Mouse (Mus musculus) CH12.LX (cell line): Measurements from ENCODE around the gene Atp4b. TPM values are rescaled to one million over a fixed set of nuclear protein-coding genes. Genes with fewer than 3 reads are reported as not detected.

Source experiments
- DNase-seq: peaks from one replicate; pipeline ENCODE4 v3.0.0-alpha.2; 2013; ENCODE audit errors: extremely low read depth
- H3K27ac ChIP-seq: 2 replicates; pipeline ENCODE4 v1.5.1; 2012; ENCODE audit warnings: low read depth, mild to moderate bottlenecking, control low read depth, moderate library complexity; ENCODE audit not compliant: insufficient read depth
- H3K27me3 ChIP-seq: replicated peaks from 2 replicates; pipeline ENCODE3; 2012; ENCODE audit warnings: inconsistent platforms
- H3K36me3 ChIP-seq, 2 experiments: replicated peaks in 1 of 2; 2 replicates each; pipeline versions ENCODE3 to v1.6.1; 2012; ENCODE audit warnings: inconsistent platforms in 1 of 2, low read length in 1 of 2, mild to moderate bottlenecking in 1 of 2, mixed read lengths in 1 of 2, moderate library complexity in 1 of 2; ENCODE audit not compliant: control insufficient read depth in 1 of 2, insufficient read depth in 1 of 2
- H3K4me1 ChIP-seq, 2 experiments: 2 replicates each; pipeline ENCODE4 v1.6.1; 2012; ENCODE audit warnings: inconsistent platforms in 1 of 2, moderate library complexity in 1 of 2; ENCODE audit not compliant: insufficient read depth in 2 of 2, control insufficient read depth in 1 of 2
- H3K4me2 ChIP-seq: 2 replicates; pipeline ENCODE4 v1.6.1; 2012; ENCODE audit warnings: low read depth, mild to moderate bottlenecking, control low read depth; ENCODE audit not compliant: poor library complexity, insufficient read depth, severe bottlenecking
- H3K4me3 ChIP-seq, 3 experiments: fragments of 150-350 bp in 1 of 3; sonication (generic) in 1 of 3; replicated peaks in 1 of 3; 2 replicates each; pipeline versions ENCODE3 to v1.5.1; 2011 to 2012; ENCODE audit warnings: low read depth in 2 of 3, low read length in 2 of 3, mild to moderate bottlenecking in 2 of 3, moderate library complexity in 2 of 3, control low read depth in 1 of 3, improper control_type of control experiment in 1 of 3, inconsistent platforms in 1 of 3, mixed read lengths in 1 of 3; ENCODE audit not compliant: poor library complexity in 1 of 3
- H3K79me2 ChIP-seq: replicated peaks from 2 replicates; pipeline ENCODE4 v1.6.1; 2012; ENCODE audit warnings: mild to moderate bottlenecking, moderate library complexity; ENCODE audit not compliant: control insufficient read depth, poor library complexity, insufficient read depth, severe bottlenecking; ENCODE audit errors: extremely low read depth
- H3K9ac ChIP-seq: 2 replicates; pipeline ENCODE4 v1.6.1; 2012; ENCODE audit warnings: low read depth, mild to moderate bottlenecking, control low read depth, moderate library complexity; ENCODE audit not compliant: insufficient read depth
- H3K9me3 ChIP-seq: replicated peaks from 2 replicates; pipeline ENCODE3; 2012; ENCODE audit warnings: low read length, inconsistent platforms, mixed read lengths
- BHLHE40 ChIP-seq: IDR thresholded peaks from 2 replicates; pipeline ENCODE4 v1.6.1; 2011; ENCODE audit warnings: mild to moderate bottlenecking, low read depth, low read length, improper control_type of control experiment
- CHD2 ChIP-seq: IDR thresholded peaks from 2 replicates; pipeline ENCODE4 v1.6.1; 2011; ENCODE audit warnings: low read length, improper control_type of control experiment
- E2F4 ChIP-seq: IDR thresholded peaks from 2 replicates; pipeline ENCODE4 v1.6.1; 2011; ENCODE audit warnings: low read depth, low read length, improper control_type of control experiment; ENCODE audit not compliant: insufficient replicate concordance
- EP300 ChIP-seq: IDR thresholded peaks from 2 replicates; pipeline ENCODE4 v1.6.1; 2011; ENCODE audit warnings: low read length, improper control_type of control experiment
- ETS1 ChIP-seq: conservative IDR thresholded peaks from 2 replicates; pipeline ENCODE4 v1.6.1; 2012; ENCODE audit warnings: low read depth, mild to moderate bottlenecking, inconsistent platforms, low read length, improper control_type of control experiment, moderate library complexity
- GABPA ChIP-seq: IDR thresholded peaks from 2 replicates; pipeline ENCODE4 v1.6.1; 2012; ENCODE audit warnings: low read depth, low read length, improper control_type of control experiment, inconsistent platforms; ENCODE audit not compliant: insufficient replicate concordance
- HCFC1 ChIP-seq: IDR thresholded peaks from 2 replicates; pipeline ENCODE4 v1.6.1; 2012; ENCODE audit warnings: low read depth, mild to moderate bottlenecking, inconsistent platforms, low read length, improper control_type of control experiment
- IRF4 ChIP-seq: IDR thresholded peaks from 2 replicates; pipeline ENCODE4 v1.6.1; 2014; ENCODE audit warnings: low read depth, mild to moderate bottlenecking, inconsistent platforms, low read length, improper control_type of control experiment
- JUND ChIP-seq: conservative IDR thresholded peaks from 2 replicates; pipeline ENCODE4 v1.6.1; 2011; ENCODE audit warnings: low read depth, low read length, improper control_type of control experiment
- MAFK ChIP-seq: IDR thresholded peaks from 2 replicates; pipeline ENCODE4 v1.6.1; 2011; ENCODE audit warnings: low read length, improper control_type of control experiment; ENCODE audit not compliant: insufficient replicate concordance
- MAZ ChIP-seq: IDR thresholded peaks from 2 replicates; pipeline ENCODE4 v1.6.1; 2012; ENCODE audit warnings: low read depth, mild to moderate bottlenecking, inconsistent platforms, low read length, improper control_type of control experiment, moderate library complexity
- MEF2A ChIP-seq: IDR thresholded peaks from 2 replicates; pipeline ENCODE4 v1.6.1; 2014; ENCODE audit warnings: low read depth, mild to moderate bottlenecking, inconsistent platforms, low read length, improper control_type of control experiment, borderline replicate concordance
- MXI1 ChIP-seq: IDR thresholded peaks from 2 replicates; pipeline ENCODE4 v1.6.1; 2011; ENCODE audit warnings: mild to moderate bottlenecking, low read depth, low read length, improper control_type of control experiment
- NELFE ChIP-seq: IDR thresholded peaks from 2 replicates; pipeline ENCODE4 v1.6.1; 2011; ENCODE audit warnings: low read depth, low read length, improper control_type of control experiment
- PAX5 ChIP-seq: IDR thresholded peaks from 2 replicates; pipeline ENCODE4 v1.6.1; 2012; ENCODE audit warnings: low read length, inconsistent platforms, mixed read lengths
- POLR2A ChIP-seq: IDR thresholded peaks from 2 replicates; pipeline ENCODE4 v1.6.1; 2011; ENCODE audit warnings: low read depth, mild to moderate bottlenecking, improper control_type of control experiment, low read length
- SIN3A ChIP-seq: IDR thresholded peaks from 2 replicates; pipeline ENCODE4 v1.6.1; 2012; ENCODE audit warnings: low read length, improper control_type of control experiment, inconsistent platforms
- TCF12 ChIP-seq: IDR thresholded peaks from 2 replicates; pipeline ENCODE4 v1.6.1; 2014; ENCODE audit warnings: low read depth, mild to moderate bottlenecking, inconsistent platforms, low read length, improper control_type of control experiment
- UBTF ChIP-seq: IDR thresholded peaks from 2 replicates; pipeline ENCODE4 v1.6.1; 2012; ENCODE audit warnings: low read depth, mild to moderate bottlenecking, inconsistent platforms, low read length, improper control_type of control experiment, moderate library complexity
- USF2 ChIP-seq: conservative IDR thresholded peaks from 2 replicates; pipeline ENCODE4 v1.6.1; 2011; ENCODE audit warnings: low read depth, low read length, improper control_type of control experiment
- ZC3H11A ChIP-seq: IDR thresholded peaks from 2 replicates; pipeline ENCODE4 v1.6.1; 2012; ENCODE audit warnings: low read depth, mild to moderate bottlenecking, inconsistent platforms, low read length, improper control_type of control experiment
- ZKSCAN1 ChIP-seq: IDR thresholded peaks from 2 replicates; pipeline ENCODE4 v1.6.1; 2012; ENCODE audit warnings: low read depth, inconsistent platforms, low read length, improper control_type of control experiment, borderline replicate concordance
- ZMIZ1 ChIP-seq: IDR thresholded peaks from 2 replicates; pipeline ENCODE4 v1.6.1; 2012; ENCODE audit warnings: low read depth, mild to moderate bottlenecking, inconsistent platforms, low read length, improper control_type of control experiment
- ZNF384 ChIP-seq: IDR thresholded peaks from 2 replicates; pipeline ENCODE4 v1.6.1; 2012; ENCODE audit warnings: low read depth, low read length, improper control_type of control experiment, inconsistent platforms
- dilution Hi-C: fragments of 300-500 bp; cut with MboI; formaldehyde crosslinking; loops from 2 replicates; pipeline ENCODE4 v1.14.3; 2020; ENCODE audit warnings: low sequenced_read_pairs; ENCODE audit not compliant: extremely low pct_unique_long_range_greater_than_20kb, extremely low pct_ligation_motif_present
- in situ Hi-C: fragments of 300-500 bp; cut with MboI; formaldehyde crosslinking; loops from 3 replicates; pipeline ENCODE4 v1.14.3; 2019; ENCODE audit warnings: low sequenced_read_pairs, low pct_ligation_motif_present, low pct_unique_long_range_greater_than_20kb, mixed read lengths
- polyA plus RNA-seq: library from polyadenylated mRNA; unstranded; fragments of >175 nt; gene quantifications from 2 replicates; pipeline ENCODE4 v1.2.1, GENCODE M21; 2012; ENCODE audit warnings: low read depth; ENCODE audit not compliant: insufficient read length
- total RNA-seq, 2 experiments: library from RNA; depleted of rRNA; stranded (reverse); fragments of 300-350 nt in 1 of 2; fragments of >200 nt in 1 of 2; gene quantifications; 2 replicates each; pipeline ENCODE4 v1.2.3; 2012 to 2014

Atp4b gene
- total and polyA plus RNA-seq, 3 experiments: not detected

DNA sequence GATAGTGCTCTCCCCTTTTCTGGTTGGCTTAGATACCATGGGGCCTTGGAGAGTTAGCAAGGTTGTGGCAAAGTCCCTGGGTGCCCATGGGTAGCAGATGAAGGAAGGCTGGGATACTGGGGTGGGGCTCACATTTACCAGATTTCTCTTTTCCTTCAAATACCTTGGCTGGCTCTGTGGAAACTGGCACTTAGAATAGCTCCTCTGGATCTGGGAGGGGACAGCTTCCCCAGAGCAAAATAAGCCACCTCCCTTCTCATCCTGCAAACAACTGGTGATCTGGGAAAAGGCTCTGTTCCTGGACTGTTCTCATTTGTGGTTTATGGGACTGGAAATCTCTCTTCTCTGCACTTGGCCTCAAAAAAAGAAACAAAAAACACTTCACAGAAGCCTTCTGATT, 34.2 kb upstream of the Atp4b start:
- H3K9me3 ChIP-seq: peaks cover 5% of the 10 kb centered on the region
- H3K4me2 ChIP-seq: no peak overlapping the region
- DNase-seq: no peak
- H3K9ac ChIP-seq: no peak overlapping the region
- no peaks in the 10 kb centered on the region for H3K36me3 ChIP-seq
- H3K27ac ChIP-seq: no peak overlapping the region
- in situ Hi-C loops: no loop called here
- TF ChIP-seq PAX5 (no peak), E2F4 (no peak), MXI1 (no peak), ZNF384 (no peak), MEF2A (no peak), JUND (no peak), MAFK (no peak), EP300 (no peak), ZC3H11A (no peak), ZKSCAN1 (no peak), NELFE (no peak), USF2 (no peak)
- TF ChIP-seq, all 38 proteins: peak for 0
- dilution Hi-C loops: no loop called here
- Histone ChIP-seq H3K4me3 (no peak overlapping the region), H3K79me2 (no peaks in the 10 kb centered on the region), H3K27me3 (peaks cover 90% of the 10 kb centered on the region), H3K4me1 (peaks cover 0 to 2% of the 10 kb centered on the region in 2 experiments; a peak in 1 of 4 replicates)

DNA sequence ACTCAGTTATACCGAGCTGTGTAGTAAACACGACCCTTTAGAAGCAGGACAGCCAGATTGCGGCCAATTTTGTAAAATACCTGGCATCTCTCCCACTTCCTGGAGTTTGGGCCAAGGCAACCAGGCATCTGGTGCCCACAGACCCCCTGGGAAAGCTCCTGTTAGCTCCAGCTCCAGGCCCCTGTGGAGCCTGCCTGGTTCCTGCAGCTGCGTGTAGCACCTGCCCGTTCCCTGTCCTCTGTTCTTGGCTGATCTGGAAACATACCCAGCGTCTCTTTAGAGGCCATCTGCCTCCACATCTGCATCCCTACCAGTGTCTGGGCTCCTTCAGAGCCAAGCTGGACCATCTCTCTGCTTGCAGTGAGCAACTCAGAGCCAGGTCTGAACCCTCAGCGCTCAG, 33.8 kb upstream of the Atp4b start:
- H3K36me3 ChIP-seq: no peaks in the 10 kb centered on the region
- H3K4me2 ChIP-seq: no peak overlapping the region
- H3K9ac ChIP-seq: no peak overlapping the region
- no peak for DNase-seq
- H3K4me1 ChIP-seq: peaks cover 0 to 2% of the 10 kb centered on the region in 2 experiments; a peak in 1 of 4 replicates
- dilution Hi-C loops (no loop called here), in situ Hi-C loops (no loop called here)
- no peak overlapping the region for H3K27ac ChIP-seq
- H3K9me3 ChIP-seq: peaks cover 5% of the 10 kb centered on the region
- no peaks in the 10 kb centered on the region for H3K79me2 ChIP-seq
- peaks cover 90% of the 10 kb centered on the region for H3K27me3 ChIP-seq
- H3K4me3 ChIP-seq: no peak overlapping the region
- no peak for TF ChIP-seq JUND
- no peak for TF ChIP-seq POLR2A
- TF ChIP-seq MAZ: no peak
- TF ChIP-seq ETS1: no peak
- TF ChIP-seq HCFC1: no peak
- TF ChIP-seq EP300: no peak
- TF ChIP-seq CHD2: no peak
- no peak for TF ChIP-seq E2F4
- no peak for TF ChIP-seq ZNF384
- TF ChIP-seq NELFE: no peak
- no peak for TF ChIP-seq BHLHE40
- TF ChIP-seq SIN3A: no peak
- TF ChIP-seq UBTF: no peak
- TF ChIP-seq TCF12: no peak
- TF ChIP-seq MXI1: no peak
- no peak for TF ChIP-seq IRF4
- no peak for TF ChIP-seq ZMIZ1
- TF ChIP-seq GABPA: no peak
- no peak for TF ChIP-seq MEF2A
- no peak for TF ChIP-seq USF2
